Mouse (Mus musculus) gonadal fat pad, adult 2 months (tissue): Measurements from ENCODE around the gene Gpr143. TPM values are rescaled to one million over a fixed set of nuclear protein-coding genes. Genes with fewer than 3 reads are reported as not detected.

ENCODE experiments used
- polyA plus RNA-seq: library from polyadenylated mRNA; depleted of rRNA; stranded (reverse); fragments of >200 nt; gene quantifications from 2 replicates; pipeline ENCODE4 v1.2.3, GENCODE M21; 2012; rRNA removed

Gpr143 gene
- polyA plus RNA-seq, 1 experiment = not detected

Other genes starting within 250 kb of the Gpr143 start
- not detected in 2 replicates for gene Cldn34a, start 218.6 kb upstream of the Gpr143 start, polyA plus RNA-seq
- gene Shroom2, start 12.5 kb upstream of the Gpr143 start, polyA plus RNA-seq = 6.4 and 7.5 TPM in 2 replicates
- gene Usp51, start 224.5 kb downstream of the Gpr143 start, polyA plus RNA-seq = 0.70 and 1.1 TPM in 2 replicates